Mouse (Mus musculus): ENCODE measurements around the gene Itga10. TPM values are rescaled to one million over a fixed set of nuclear protein-coding genes. Genes with fewer than 3 reads are reported as not detected.
A peak's percentile ranks its signal among the peaks of the same experiment; 100 is the strongest.

Gene Itga10
- total and polyA plus RNA-seq, 2 experiments from 2014 or later: 0.57 to 2.8 TPM

DNA sequence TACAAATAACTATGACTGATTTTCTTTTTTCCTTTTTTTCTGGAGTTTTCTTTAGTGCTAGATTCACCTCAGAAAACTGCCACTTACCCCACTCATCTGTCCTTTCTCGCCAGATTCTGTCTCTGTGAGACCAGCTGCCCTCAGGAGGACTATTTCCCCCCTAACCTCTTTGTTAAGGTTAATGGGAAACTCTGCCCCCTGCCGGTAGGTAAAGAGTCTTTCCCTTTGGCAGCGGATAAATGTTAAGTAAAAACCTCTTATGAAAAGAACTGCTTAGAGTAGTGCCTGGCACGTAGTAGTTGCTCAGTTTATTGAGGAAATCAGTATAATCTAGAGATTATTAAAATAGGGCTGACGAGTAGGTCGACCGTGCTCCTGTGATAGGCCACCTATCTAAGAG lies 55.0 kb downstream of the Itga10 start:
- no peaks in the 10 kb centered on the region for H3K9me3 ChIP-seq (ENCODE audit: low read length)
- ATAC-seq (no peak), DNase-seq (no peak)
- H3K4me2 ChIP-seq (ENCODE audit: low read depth): no peak overlapping the region
- H3K4me3 ChIP-seq (ENCODE audit: low read depth, low read length): no peak overlapping the region
- H3K27ac ChIP-seq (ENCODE audit: low read depth, low read length): no peak overlapping the region
- peaks cover 9% of the 10 kb centered on the region for H3K4me1 ChIP-seq (ENCODE audit: insufficient read depth)
- H3K27me3 ChIP-seq (ENCODE audit: insufficient read depth, low read length): no peaks in the 10 kb centered on the region
- H3K9ac ChIP-seq: no peak overlapping the region
- TF ChIP-seq CTCF (IDR thresholded peaks at IDR 0.05; ENCODE audit: low read depth): peak; percentile 46
- 56% methylated on average over 7 of the region's 7 CpGs for WGBS
- H3K36me3 ChIP-seq (ENCODE audit: insufficient read depth): peaks cover 45% of the 10 kb centered on the region

DNA sequence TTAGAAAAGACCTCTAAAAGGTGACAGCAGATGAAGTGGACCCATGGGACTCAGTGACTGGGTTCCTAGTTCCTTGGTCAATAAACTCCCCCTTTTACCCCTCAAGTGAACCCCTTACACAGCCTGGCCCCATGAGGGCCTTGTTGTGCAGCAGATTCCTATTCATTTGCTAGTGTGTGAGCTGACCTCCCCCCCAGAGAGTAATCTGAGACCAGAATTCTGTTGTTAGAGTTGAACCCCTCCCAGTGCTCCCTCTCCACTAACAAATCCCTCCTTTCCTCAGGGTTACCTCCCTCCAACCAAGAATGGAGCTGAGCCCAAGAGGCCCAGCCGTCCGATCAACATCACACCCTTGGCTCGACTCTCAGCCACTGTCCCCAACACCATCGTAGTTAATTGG lies 55.6 kb downstream of the Itga10 start:
- H3K36me3 ChIP-seq (ENCODE audit: insufficient read depth): peaks cover 45% of the 10 kb centered on the region
- no peak overlapping the region for H3K4me2 ChIP-seq (ENCODE audit: low read depth)
- H3K4me3 ChIP-seq (ENCODE audit: low read depth, low read length): no peak overlapping the region
- H3K9me3 ChIP-seq (ENCODE audit: low read length): no peaks in the 10 kb centered on the region
- TF ChIP-seq CTCF (IDR thresholded peaks at IDR 0.05; ENCODE audit: low read depth): no peak
- no peak overlapping the region for H3K27ac ChIP-seq (ENCODE audit: low read depth, low read length)
- WGBS: 83% methylated on average over 4 of the region's 4 CpGs
- ATAC-seq (no peak), DNase-seq (no peak)
- peaks cover 7% of the 10 kb centered on the region for H3K4me1 ChIP-seq (ENCODE audit: insufficient read depth)
- H3K9ac ChIP-seq: no peak overlapping the region
- H3K27me3 ChIP-seq (ENCODE audit: insufficient read depth, low read length): no peaks in the 10 kb centered on the region

DNA sequence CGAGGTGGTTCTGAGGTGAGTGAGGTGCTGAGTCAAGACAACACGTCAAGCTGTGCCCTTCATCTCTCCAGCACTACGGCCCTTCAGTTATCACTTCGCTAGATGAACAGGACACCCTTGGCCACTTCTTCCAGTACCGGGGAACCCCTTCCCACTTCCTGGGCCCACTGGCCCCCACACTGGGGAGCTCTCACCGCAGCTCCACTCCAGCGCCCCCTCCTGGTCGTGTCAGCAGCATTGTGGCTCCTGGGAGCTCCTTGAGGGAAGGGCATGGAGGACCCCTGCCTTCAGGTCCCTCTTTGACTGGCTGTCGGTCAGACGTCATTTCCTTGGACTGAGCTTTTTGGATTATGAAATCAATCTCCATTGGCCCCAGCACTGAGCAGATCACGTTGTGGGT lies 59.4 kb downstream of the Itga10 start:
- no peak for ATAC-seq
- Histone ChIP-seq H3K36me3 (ENCODE audit: insufficient read depth) (peaks cover 45% of the 10 kb centered on the region), H3K9ac (no peak overlapping the region), H3K27me3 (ENCODE audit: insufficient read depth, low read length) (no peaks in the 10 kb centered on the region), H3K9me3 (ENCODE audit: low read length) (no peaks in the 10 kb centered on the region), H3K4me3 (ENCODE audit: low read depth, low read length) (no peak overlapping the region), H3K4me2 (ENCODE audit: low read depth) (no peak overlapping the region), H3K4me1 (ENCODE audit: insufficient read depth) (no peaks in the 10 kb centered on the region), H3K27ac (ENCODE audit: low read depth, low read length) (no peak overlapping the region)
- TF ChIP-seq CTCF (IDR thresholded peaks at IDR 0.05; ENCODE audit: low read depth): peak; percentile 47; the same call in 1 of the 2 replicates
- no peak for DNase-seq
- WGBS: 67% methylated on average over 11 of the region's 11 CpGs

DNA sequence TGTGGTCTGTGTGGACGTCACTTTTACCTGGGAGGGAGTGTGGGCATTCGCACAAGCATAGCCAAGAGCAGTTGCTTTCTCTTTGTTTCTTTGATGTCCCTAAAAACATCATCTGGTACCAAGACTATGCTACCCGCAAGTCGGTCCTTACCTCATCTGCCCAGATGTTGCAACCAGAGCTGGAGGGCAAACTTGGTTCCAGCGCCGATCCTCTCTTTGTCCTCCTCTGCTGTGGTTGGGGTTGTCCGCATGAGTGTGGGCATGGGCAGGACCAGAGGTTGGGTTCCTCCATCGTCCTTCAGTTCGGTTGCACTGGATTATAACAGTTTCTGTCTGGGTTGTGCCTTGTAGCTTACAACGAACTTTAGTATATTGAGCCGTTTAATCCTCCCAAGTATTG lies 60.8 kb downstream of the Itga10 start:
- Histone ChIP-seq H3K9ac (no peak overlapping the region), H3K36me3 (ENCODE audit: insufficient read depth) (peaks cover 43% of the 10 kb centered on the region), H3K4me3 (ENCODE audit: low read depth, low read length) (no peak overlapping the region), H3K27ac (ENCODE audit: low read depth, low read length) (no peak overlapping the region), H3K27me3 (ENCODE audit: insufficient read depth, low read length) (no peaks in the 10 kb centered on the region), H3K4me1 (ENCODE audit: insufficient read depth) (no peaks in the 10 kb centered on the region), H3K9me3 (ENCODE audit: low read length) (no peaks in the 10 kb centered on the region), H3K4me2 (ENCODE audit: low read depth) (no peak overlapping the region)
- no peak for TF ChIP-seq CTCF (IDR thresholded peaks at IDR 0.05; ENCODE audit: low read depth)
- ATAC-seq (no peak), DNase-seq (no peak)
- WGBS: 94% methylated on average over 11 of the region's 11 CpGs

DNA sequence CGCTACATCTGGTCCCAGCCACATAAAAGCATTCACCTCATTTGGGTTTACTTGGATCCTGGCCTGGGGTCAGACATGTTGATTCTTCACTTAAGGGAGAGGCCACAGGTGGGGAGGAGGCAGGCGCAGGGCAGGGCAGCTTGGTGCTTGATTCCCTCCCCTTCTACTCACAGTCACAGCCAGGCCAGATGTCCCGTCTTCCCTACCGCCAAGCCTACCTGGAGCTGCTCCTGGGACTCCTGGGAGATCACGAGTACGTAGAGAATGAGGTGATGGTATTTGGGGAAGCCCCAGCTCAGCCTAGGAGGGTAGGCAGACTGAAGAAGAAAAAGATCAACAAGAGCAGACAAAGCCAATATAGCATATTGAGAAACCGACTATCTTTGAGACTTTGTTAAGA lies 61.6 kb downstream of the Itga10 start:
- H3K9ac ChIP-seq: no peak overlapping the region
- H3K4me3 ChIP-seq (ENCODE audit: low read depth, low read length): no peak overlapping the region
- no peak overlapping the region for H3K4me2 ChIP-seq (ENCODE audit: low read depth)
- no peaks in the 10 kb centered on the region for H3K27me3 ChIP-seq (ENCODE audit: insufficient read depth, low read length)
- DNase-seq: no peak
- H3K9me3 ChIP-seq (ENCODE audit: low read length): no peaks in the 10 kb centered on the region
- H3K27ac ChIP-seq (ENCODE audit: low read depth, low read length): no peak overlapping the region
- ATAC-seq: no peak
- no peak for TF ChIP-seq CTCF (IDR thresholded peaks at IDR 0.05; ENCODE audit: low read depth)
- no peaks in the 10 kb centered on the region for H3K4me1 ChIP-seq (ENCODE audit: insufficient read depth)
- peaks cover 43% of the 10 kb centered on the region for H3K36me3 ChIP-seq (ENCODE audit: insufficient read depth)
- WGBS: 79% methylated on average over 7 of the region's 7 CpGs

DNA sequence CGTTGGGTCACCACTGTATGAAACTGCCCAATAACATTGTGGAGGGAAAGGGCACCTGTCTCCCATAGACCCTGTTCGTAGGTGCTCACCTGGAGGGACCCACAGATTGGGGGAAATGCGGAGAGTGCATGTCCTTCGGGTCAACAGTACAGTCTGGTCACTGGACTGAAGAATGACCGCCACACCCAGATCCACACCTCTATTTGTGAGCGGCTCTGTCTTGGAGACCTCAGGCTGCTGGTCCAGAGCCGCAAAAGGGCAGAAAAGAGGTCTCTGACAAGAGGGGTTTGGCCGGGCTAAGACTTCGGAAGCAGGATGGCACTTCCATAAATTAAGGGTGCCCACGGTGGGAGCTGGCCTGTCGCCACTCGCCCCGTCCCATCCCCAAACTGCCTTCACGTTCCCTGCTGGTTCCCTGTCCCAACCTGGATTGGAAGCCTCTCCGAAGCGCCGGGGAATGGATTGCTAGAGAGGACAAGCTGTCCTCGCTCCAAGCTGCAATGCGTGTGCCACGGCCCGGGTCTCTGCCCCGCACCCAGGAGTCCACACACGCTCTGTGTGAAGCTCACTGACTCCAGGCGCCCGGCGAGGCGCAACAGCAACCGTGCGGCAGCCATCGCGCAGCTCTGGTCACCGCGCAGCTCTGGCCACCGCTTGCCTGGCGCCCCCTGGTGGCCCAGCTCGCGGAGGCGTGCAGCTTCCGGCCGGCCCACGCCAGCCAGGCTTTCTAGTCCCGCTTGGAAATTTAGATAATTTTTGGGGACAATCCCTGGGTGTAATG lies 62.7 kb downstream of the Itga10 start, which contains the start of gene Nudt17:
TSS of gene Nudt17 (minus strand) at position 660 of the 781 bp plus-strand sequence.
- peak; percentile 95 for TF ChIP-seq CTCF (IDR thresholded peaks at IDR 0.05; ENCODE audit: low read depth)
- ATAC-seq: peak; percentile 92
- peaks cover 45% of the 10 kb centered on the region for H3K36me3 ChIP-seq (ENCODE audit: insufficient read depth)

DNA sequence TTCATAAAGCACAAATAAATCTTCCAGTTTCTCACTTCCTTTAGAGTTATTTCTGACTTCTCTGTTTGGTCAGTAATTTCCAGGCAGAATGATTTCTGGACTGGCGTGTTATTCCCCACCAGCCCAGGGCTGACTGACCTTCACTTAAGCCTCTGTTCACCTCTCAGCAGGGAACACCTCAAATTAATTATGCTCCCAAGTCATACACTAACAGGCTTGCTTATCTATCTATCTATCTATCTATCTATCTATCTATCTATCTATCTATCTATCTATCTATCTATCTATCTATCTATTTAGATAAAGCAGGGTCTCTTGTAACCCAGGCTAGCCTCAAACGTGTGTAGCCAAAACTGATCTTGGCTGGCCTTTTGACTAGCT lies 63.3 kb downstream of the Itga10 start:
- no peak overlapping the region for H3K27ac ChIP-seq (ENCODE audit: low read depth, low read length)
- H3K4me1 ChIP-seq (ENCODE audit: insufficient read depth): no peaks in the 10 kb centered on the region
- ATAC-seq (no peak), DNase-seq (no peak)
- H3K9ac ChIP-seq: peak overlapping the region; percentile 51
- peaks cover 46% of the 10 kb centered on the region for H3K36me3 ChIP-seq (ENCODE audit: insufficient read depth)
- peak overlapping the region; percentile 42 for H3K4me3 ChIP-seq (ENCODE audit: low read depth, low read length)
- TF ChIP-seq CTCF (IDR thresholded peaks at IDR 0.05; ENCODE audit: low read depth): no peak
- H3K9me3 ChIP-seq (ENCODE audit: low read length): no peaks in the 10 kb centered on the region
- 49% methylated on average over 2 of the region's 2 CpGs for WGBS
- peak overlapping the region; percentile 85 for H3K4me2 ChIP-seq (ENCODE audit: low read depth)
- no peaks in the 10 kb centered on the region for H3K27me3 ChIP-seq (ENCODE audit: insufficient read depth, low read length)

More for the DNA sequence above, 62.7 kb downstream of the Itga10 start, which contains the start of gene Nudt17:
- peak within 1 kb of the TSS; percentile 85 for H3K4me2 ChIP-seq (ENCODE audit: low read depth)
- no peaks in the 10 kb centered on the region for H3K9me3 ChIP-seq (ENCODE audit: low read length)
- peak; percentile 85 for DNase-seq
- H3K4me3 ChIP-seq (ENCODE audit: low read depth, low read length): peak within 1 kb of the TSS; percentile 42
- H3K4me1 ChIP-seq (ENCODE audit: insufficient read depth): no peaks in the 10 kb centered on the region
- H3K27ac ChIP-seq (ENCODE audit: low read depth, low read length): no peak within 1 kb of the TSS
- 7% methylated on average over 42 of the region's 42 CpGs for WGBS
- peak within 1 kb of the TSS; percentile 51 for H3K9ac ChIP-seq
- H3K27me3 ChIP-seq (ENCODE audit: insufficient read depth, low read length): no peaks in the 10 kb centered on the region

Other genes with a start within 250 kb of the Itga10 start
- not detected in 2 replicates for gene BC107364, start 193.3 kb upstream of the Itga10 start, total RNA-seq (2014; rRNA removed)
- not detected in 2 replicates for gene BC107364, start 193.3 kb upstream of the Itga10 start, polyA plus RNA-seq (2015; fragmentation: Nextera tagmentation; extraction: Ambion mirVana)
- gene Hfe2, start 120.4 kb upstream of the Itga10 start, total RNA-seq (2014; rRNA removed): 0.54 and 1.6 TPM in 2 replicates
- gene Hfe2, start 120.4 kb upstream of the Itga10 start, polyA plus RNA-seq (2015; fragmentation: Nextera tagmentation; extraction: Ambion mirVana): 0.82 and 1.4 TPM in 2 replicates
- 122 and 176 TPM in 2 replicates for gene Txnip, start 87.6 kb upstream of the Itga10 start, total RNA-seq (2014; rRNA removed)
- gene Txnip, start 87.6 kb upstream of the Itga10 start, polyA plus RNA-seq (2015; fragmentation: Nextera tagmentation; extraction: Ambion mirVana): 116 and 135 TPM in 2 replicates
- gene Gm16253, start 68.6 kb upstream of the Itga10 start, total RNA-seq (2014; rRNA removed): not detected in 2 replicates
- gene Gm16253, start 68.6 kb upstream of the Itga10 start, polyA plus RNA-seq (2015; fragmentation: Nextera tagmentation; extraction: Ambion mirVana): not detected in 2 replicates
- 25.7 and 31.8 TPM in 2 replicates for gene Polr3gl, start 51.4 kb upstream of the Itga10 start, total RNA-seq (2014; rRNA removed)
- gene Polr3gl, start 51.4 kb upstream of the Itga10 start, polyA plus RNA-seq (2015; fragmentation: Nextera tagmentation; extraction: Ambion mirVana): 27.8 and 35.9 TPM in 2 replicates
- 17.7 and 19.3 TPM in 2 replicates for gene Ankrd34a, start 48.9 kb upstream of the Itga10 start, total RNA-seq (2014; rRNA removed)
- 17.6 and 19.2 TPM in 2 replicates for gene Ankrd34a, start 48.9 kb upstream of the Itga10 start, polyA plus RNA-seq (2015; fragmentation: Nextera tagmentation; extraction: Ambion mirVana)
- 53.5 and 59.9 TPM in 2 replicates for gene Lix1l, start 44.4 kb upstream of the Itga10 start, total RNA-seq (2014; rRNA removed)
- 3.5 and 3.7 TPM in 2 replicates for gene Lix1l, start 44.4 kb upstream of the Itga10 start, polyA plus RNA-seq (2015; fragmentation: Nextera tagmentation; extraction: Ambion mirVana)
- gene Rbm8a, start 15.7 kb upstream of the Itga10 start, total RNA-seq (2014; rRNA removed): 29.2 and 38.5 TPM in 2 replicates
- 110 and 120 TPM in 2 replicates for gene Rbm8a, start 15.7 kb upstream of the Itga10 start, polyA plus RNA-seq (2015; fragmentation: Nextera tagmentation; extraction: Ambion mirVana)
- gene Pex11b, start 10.2 kb upstream of the Itga10 start, total RNA-seq (2014; rRNA removed): 39.0 and 42.5 TPM in 2 replicates
- 72.2 and 73.6 TPM in 2 replicates for gene Pex11b, start 10.2 kb upstream of the Itga10 start, polyA plus RNA-seq (2015; fragmentation: Nextera tagmentation; extraction: Ambion mirVana)
- gene Gm42957, start 10.1 kb upstream of the Itga10 start, total RNA-seq (2014; rRNA removed): 0.31 and 0.38 TPM in 2 replicates
- 0.07 TPM in 1 of 2 replicates, not detected in the other for gene Gm42957, start 10.1 kb upstream of the Itga10 start, polyA plus RNA-seq (2015; fragmentation: Nextera tagmentation; extraction: Ambion mirVana)
- gene Ankrd35, start 24.5 kb downstream of the Itga10 start, total RNA-seq (2014; rRNA removed): 4.6 and 7.1 TPM in 2 replicates
- gene Ankrd35, start 24.5 kb downstream of the Itga10 start, polyA plus RNA-seq (2015; fragmentation: Nextera tagmentation; extraction: Ambion mirVana): 2.9 and 4.7 TPM in 2 replicates
- gene Pias3, start 50.8 kb downstream of the Itga10 start, total RNA-seq (2014; rRNA removed): 25.0 and 29.8 TPM in 2 replicates
- 26.4 and 32.9 TPM in 2 replicates for gene Pias3, start 50.8 kb downstream of the Itga10 start, polyA plus RNA-seq (2015; fragmentation: Nextera tagmentation; extraction: Ambion mirVana)
- 5.6 and 8.4 TPM in 2 replicates for gene Nudt17, start 63.0 kb downstream of the Itga10 start, total RNA-seq (2014; rRNA removed)
- gene Nudt17, start 63.0 kb downstream of the Itga10 start, polyA plus RNA-seq (2015; fragmentation: Nextera tagmentation; extraction: Ambion mirVana): 11.0 and 11.7 TPM in 2 replicates
- gene Polr3c, start 82.0 kb downstream of the Itga10 start, total RNA-seq (2014; rRNA removed): 13.2 and 15.6 TPM in 2 replicates
- 19.5 and 28.4 TPM in 2 replicates for gene Polr3c, start 82.0 kb downstream of the Itga10 start, polyA plus RNA-seq (2015; fragmentation: Nextera tagmentation; extraction: Ambion mirVana)
- 43.7 and 52.6 TPM in 2 replicates for gene Rnf115, start 82.1 kb downstream of the Itga10 start, total RNA-seq (2014; rRNA removed)
- 58.2 and 63.6 TPM in 2 replicates for gene Rnf115, start 82.1 kb downstream of the Itga10 start, polyA plus RNA-seq (2015; fragmentation: Nextera tagmentation; extraction: Ambion mirVana)
- 2.0 TPM in 1 of 2 replicates, not detected in the other for gene Pdzk1, start 183.7 kb downstream of the Itga10 start, total RNA-seq (2014; rRNA removed)
- gene Pdzk1, start 183.7 kb downstream of the Itga10 start, polyA plus RNA-seq (2015; fragmentation: Nextera tagmentation; extraction: Ambion mirVana): 0.11 and 0.19 TPM in 2 replicates
- not detected in 2 replicates for gene Cd160, start 183.8 kb downstream of the Itga10 start, total RNA-seq (2014; rRNA removed)
- gene Cd160, start 183.8 kb downstream of the Itga10 start, polyA plus RNA-seq (2015; fragmentation: Nextera tagmentation; extraction: Ambion mirVana): 0.08 and 0.10 TPM in 2 replicates